Mouse (Mus musculus) myocyte (in vitro differentiated cells): ENCODE measurements around the gene Ms4a10.

ENCODE experiments used
- CEBPB ChIP-seq: IDR thresholded peaks from 2 replicates; pipeline ENCODE4 v1.6.1; 2011; ENCODE audit warnings: mild to moderate bottlenecking, moderate library complexity; ENCODE audit not compliant: poor library complexity, insufficient read depth, severe bottlenecking
- E2F4 ChIP-seq: IDR thresholded peaks from one replicate; pipeline ENCODE4 v1.6.1; 2011; ENCODE audit warnings: mild to moderate bottlenecking, control low read depth, moderate library complexity; ENCODE audit not compliant: insufficient read depth
- MYOG ChIP-seq, 3 experiments: IDR thresholded peaks; one replicate each; pipeline ENCODE4 v1.6.1; 2011; ENCODE audit warnings: control low read depth in 2 of 3, low read depth in 2 of 3, mild to moderate bottlenecking in 2 of 3; ENCODE audit not compliant: insufficient read length in 2 of 3, control insufficient read depth in 1 of 3, insufficient read depth in 1 of 3
- POLR2A ChIP-seq: IDR thresholded peaks from one replicate; pipeline ENCODE4 v1.6.1; 2011; ENCODE audit warnings: low read depth, mild to moderate bottlenecking, control low read depth, moderate library complexity; ENCODE audit not compliant: insufficient read length
- POLR2AphosphoS2 ChIP-seq: IDR thresholded peaks from one replicate; pipeline ENCODE4 v1.6.1; 2011; ENCODE audit warnings: low read depth, control low read depth; ENCODE audit not compliant: insufficient read length
- TCF12 ChIP-seq: IDR thresholded peaks from one replicate; pipeline ENCODE4 v1.6.1; 2011; ENCODE audit warnings: mild to moderate bottlenecking, control low read depth; ENCODE audit not compliant: poor library complexity, insufficient read depth, severe bottlenecking

DNA sequence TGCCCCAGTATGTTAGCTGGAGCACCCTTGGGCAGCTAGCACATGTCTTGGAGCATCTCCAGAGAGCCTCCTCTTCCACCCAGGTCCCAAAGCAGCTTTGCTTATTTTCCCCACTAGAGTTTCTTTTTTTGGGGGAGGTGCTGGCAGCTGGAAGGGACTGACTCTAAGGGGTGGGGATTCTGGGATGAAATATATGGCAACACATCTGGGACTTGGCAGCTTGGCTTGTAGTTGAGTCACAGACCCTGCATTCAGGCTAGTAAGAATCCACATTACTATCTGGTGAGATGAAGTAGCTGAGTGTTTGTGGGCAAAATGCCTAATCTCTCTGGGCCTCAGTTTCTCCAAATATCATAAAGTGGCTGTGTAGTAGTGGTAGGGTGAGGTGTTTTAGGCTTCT is 17.4 kb upstream of the Ms4a10 start:
- no peak for TF ChIP-seq TCF12
- TF ChIP-seq POLR2A, result no peak
- TF ChIP-seq MYOG (IDR thresholded peaks at IDR 0.05; ENCODE audit: control insufficient read depth in 1 of 3, insufficient read depth in 1 of 3, insufficient read length in 2 of 3, low read depth in 2 of 3), result no peak
- no peak for TF ChIP-seq POLR2AphosphoS2
- no peak for TF ChIP-seq E2F4
- no peak for TF ChIP-seq CEBPB
